Mouse (Mus musculus) ES-Bruce4 (cell line): ENCODE results near the gene Pcbp3. TPM values are rescaled to one million over a fixed set of nuclear protein-coding genes. Genes with fewer than 3 reads are reported as not detected.

ENCODE experiments used
- H3K27ac ChIP-seq: 2 replicates; pipeline ENCODE4 v1.5.1; 2012; ENCODE audit warnings: low read length, inconsistent platforms; ENCODE audit not compliant: insufficient read depth
- H3K27me3 ChIP-seq: 2 replicates; pipeline ENCODE4 v1.6.1; 2012; ENCODE audit warnings: mild to moderate bottlenecking, low read length, inconsistent platforms; ENCODE audit not compliant: control insufficient read depth, poor library complexity, insufficient read depth, severe bottlenecking
- H3K36me3 ChIP-seq: 2 replicates; pipeline ENCODE4 v1.6.1; 2012; ENCODE audit warnings: inconsistent platforms, mild to moderate bottlenecking, low read length, moderate library complexity; ENCODE audit not compliant: control insufficient read depth, poor library complexity, insufficient read depth, severe bottlenecking
- H3K4me1 ChIP-seq: one replicate; pipeline ENCODE4 v1.8.1; 2011; ENCODE audit warnings: low read length; ENCODE audit not compliant: control insufficient read depth, insufficient read depth
- H3K4me3 ChIP-seq: 2 replicates; pipeline ENCODE4 v1.5.1; 2011; ENCODE audit warnings: low read depth, mild to moderate bottlenecking, low read length
- H3K9ac ChIP-seq: 2 replicates; pipeline ENCODE4 v1.6.1; 2012; ENCODE audit warnings: low read depth, mild to moderate bottlenecking, inconsistent platforms; ENCODE audit not compliant: poor library complexity, severe bottlenecking
- H3K9me3 ChIP-seq: replicated peaks from 2 replicates; pipeline ENCODE4 v1.6.1; 2012; ENCODE audit warnings: mild to moderate bottlenecking, low read length, inconsistent platforms; ENCODE audit not compliant: control insufficient read depth, poor library complexity, insufficient read depth, severe bottlenecking
- CTCF ChIP-seq: IDR thresholded peaks from one replicate; pipeline ENCODE4 v1.8.1; 2011; ENCODE audit warnings: low read depth, low read length
- EP300 ChIP-seq: IDR thresholded peaks from 2 replicates; pipeline ENCODE4 v1.6.1; 2011; ENCODE audit warnings: low read depth, low read length; ENCODE audit not compliant: insufficient read depth
- POLR2A ChIP-seq: IDR thresholded peaks from one replicate; pipeline ENCODE4 v1.8.1; 2011; ENCODE audit warnings: low read length; ENCODE audit not compliant: insufficient read depth
- polyA plus RNA-seq: library from polyadenylated mRNA; stranded (reverse); fragments of >200 nt; gene quantifications from 2 replicates; pipeline ENCODE4 v1.2.4, GENCODE M21; 2011; ENCODE audit warnings: low read depth; ENCODE audit not compliant: missing spikeins, insufficient read depth, insufficient read length

Pcbp3 gene
- polyA plus RNA-seq, 1 experiment, result 28.1 TPM

- H3K36me3 ChIP-seq, result no peaks in the 10 kb centered on the region
- no peak overlapping the region for H3K9ac ChIP-seq
- no peaks in the 10 kb centered on the region for H3K27me3 ChIP-seq
- H3K4me1 ChIP-seq, result no peaks in the 10 kb centered on the region
- no peak overlapping the region for H3K27ac ChIP-seq
- H3K4me3 ChIP-seq, result no peak overlapping the region
- H3K9me3 ChIP-seq, result no peaks in the 10 kb centered on the region
- TF ChIP-seq EP300 (no peak), POLR2A (no peak), CTCF (no peak)
Observed at GRCm38 (mm10) chr10:76857879-76858278, 103.8 kb downstream of the Pcbp3 start.

GRCm38 (mm10) chr10:76846480-76846879, 115.2 kb downstream of the Pcbp3 start:
- no peak for TF ChIP-seq EP300
- no peak for TF ChIP-seq POLR2A
- no peak for TF ChIP-seq CTCF
- Histone ChIP-seq H3K9me3 (no peaks in the 10 kb centered on the region), H3K4me3 (no peak overlapping the region), H3K36me3 (no peaks in the 10 kb centered on the region), H3K9ac (no peak overlapping the region), H3K27ac (no peak overlapping the region), H3K27me3 (no peaks in the 10 kb centered on the region), H3K4me1 (no peaks in the 10 kb centered on the region)

- no peaks in the 10 kb centered on the region for H3K4me1 ChIP-seq
- H3K27me3 ChIP-seq, result no peaks in the 10 kb centered on the region
- H3K9ac ChIP-seq, result no peak overlapping the region
- TF ChIP-seq EP300, result no peak
- TF ChIP-seq POLR2A, result no peak
- TF ChIP-seq CTCF, result no peak
- H3K9me3 ChIP-seq, result no peaks in the 10 kb centered on the region
- H3K36me3 ChIP-seq, result no peaks in the 10 kb centered on the region
- H3K4me3 ChIP-seq, result no peak overlapping the region
- no peak overlapping the region for H3K27ac ChIP-seq
Observed at GRCm38 (mm10) chr10:76844901-76845300, 116.8 kb downstream of the Pcbp3 start.

GRCm38 (mm10) chr10:76844365-76844764, 117.3 kb downstream of the Pcbp3 start:
- no peaks in the 10 kb centered on the region for H3K9me3 ChIP-seq
- no peak overlapping the region for H3K27ac ChIP-seq
- H3K27me3 ChIP-seq, result no peaks in the 10 kb centered on the region
- no peak overlapping the region for H3K9ac ChIP-seq
- no peak overlapping the region for H3K4me3 ChIP-seq
- H3K4me1 ChIP-seq, result no peaks in the 10 kb centered on the region
- no peaks in the 10 kb centered on the region for H3K36me3 ChIP-seq
- TF ChIP-seq POLR2A, result no peak

GRCm38 (mm10) chr10:76842087-76842486, 119.6 kb downstream of the Pcbp3 start:
- no peak overlapping the region for H3K27ac ChIP-seq
- no peaks in the 10 kb centered on the region for H3K9me3 ChIP-seq
- H3K9ac ChIP-seq, result no peak overlapping the region
- H3K4me3 ChIP-seq, result no peak overlapping the region
- no peaks in the 10 kb centered on the region for H3K27me3 ChIP-seq
- TF ChIP-seq CTCF, result no peak
- TF ChIP-seq POLR2A, result no peak
- TF ChIP-seq EP300, result no peak
- H3K4me1 ChIP-seq, result no peaks in the 10 kb centered on the region
- no peaks in the 10 kb centered on the region for H3K36me3 ChIP-seq

GRCm38 (mm10) chr10:76841220-76841619, 120.5 kb downstream of the Pcbp3 start:
- Histone ChIP-seq H3K4me1 (no peaks in the 10 kb centered on the region), H3K4me3 (no peak overlapping the region), H3K36me3 (no peaks in the 10 kb centered on the region), H3K9me3 (no peaks in the 10 kb centered on the region), H3K9ac (no peak overlapping the region), H3K27me3 (no peaks in the 10 kb centered on the region), H3K27ac (no peak overlapping the region)
- no peak for TF ChIP-seq EP300
- TF ChIP-seq POLR2A, result no peak
- no peak for TF ChIP-seq CTCF

GRCm38 (mm10) chr10:76840566-76840965, 121.1 kb downstream of the Pcbp3 start:
- TF ChIP-seq CTCF, result no peak
- no peak for TF ChIP-seq POLR2A
- no peak for TF ChIP-seq EP300
- no peaks in the 10 kb centered on the region for H3K4me1 ChIP-seq

More at GRCm38 (mm10) chr10:76840566-76840965, 121.1 kb downstream of the Pcbp3 start:
- Histone ChIP-seq H3K27me3 (no peaks in the 10 kb centered on the region), H3K9ac (no peak overlapping the region), H3K4me3 (no peak overlapping the region), H3K27ac (no peak overlapping the region), H3K9me3 (no peaks in the 10 kb centered on the region), H3K36me3 (no peaks in the 10 kb centered on the region)
